Mouse (Mus musculus): ENCODE data around the gene Stk40.
"Not testable (repeated sequence)": the region's sequence is repeated elsewhere in the genome, so short reads cannot be mapped to it uniquely, and the experiment has no call there.

The Stk40 gene

DNA sequence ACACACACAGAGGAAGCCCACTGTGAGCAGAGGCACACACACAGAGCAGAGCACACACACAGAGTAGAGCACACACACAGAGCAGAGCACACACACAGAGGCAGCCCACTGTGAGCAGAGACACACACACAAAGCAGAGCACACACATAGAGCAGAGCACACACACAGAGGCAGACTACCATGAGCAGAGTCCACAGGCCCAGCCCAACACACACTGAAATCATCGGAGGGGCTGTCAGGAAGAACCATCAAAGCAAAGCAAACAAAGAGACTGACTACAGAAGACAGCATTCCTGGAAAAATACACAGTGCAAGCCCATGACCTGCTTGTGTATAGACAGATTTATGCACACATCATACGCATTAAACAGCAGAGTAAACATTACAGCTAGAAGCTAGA, 52.1 kb downstream of the Stk40 start:
- no peak for DNase-seq (ENCODE audit: low spot score in 2 of 2)

DNA sequence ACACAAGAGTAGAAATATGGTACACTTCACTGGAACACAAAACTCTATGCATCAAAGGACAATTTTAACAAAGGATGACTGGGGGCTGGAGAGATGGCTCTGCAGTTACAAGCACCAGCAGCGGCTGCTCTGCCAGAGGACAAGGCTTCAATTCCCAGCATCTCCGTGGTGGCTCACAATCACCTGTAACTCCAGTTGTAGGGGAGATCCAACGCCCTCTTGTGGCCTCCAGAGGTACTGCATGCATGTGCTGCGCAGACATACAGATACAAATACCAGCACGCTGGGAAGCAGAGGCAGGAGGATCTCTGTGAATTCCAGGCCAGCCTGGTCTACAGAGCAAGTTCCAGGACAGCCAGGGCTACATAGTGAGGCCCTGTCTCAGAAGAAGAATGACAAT, 52.9 kb downstream of the Stk40 start:
- DNase-seq (ENCODE audit: low spot score in 2 of 2): no peak

DNA sequence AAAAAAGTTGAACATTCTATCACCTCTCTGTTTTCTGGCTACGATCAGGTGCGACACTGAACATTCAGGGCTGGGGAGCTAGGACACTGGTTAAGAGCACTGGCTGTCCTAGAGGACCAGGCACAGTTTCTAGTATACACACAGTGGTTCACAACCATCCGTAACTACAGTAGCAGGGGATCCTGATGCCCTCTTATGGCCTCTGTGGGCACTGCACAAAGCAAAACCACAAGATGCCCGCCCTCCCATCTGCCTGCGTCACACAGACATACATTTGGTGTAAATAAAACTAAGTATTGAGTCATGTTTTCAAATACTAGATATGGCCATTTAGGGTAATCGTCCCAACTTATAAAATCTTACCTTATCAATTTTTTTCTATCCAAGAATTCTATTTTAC, 53.8 kb downstream of the Stk40 start:
- DNase-seq (ENCODE audit: low spot score in 2 of 2): no peak

DNA sequence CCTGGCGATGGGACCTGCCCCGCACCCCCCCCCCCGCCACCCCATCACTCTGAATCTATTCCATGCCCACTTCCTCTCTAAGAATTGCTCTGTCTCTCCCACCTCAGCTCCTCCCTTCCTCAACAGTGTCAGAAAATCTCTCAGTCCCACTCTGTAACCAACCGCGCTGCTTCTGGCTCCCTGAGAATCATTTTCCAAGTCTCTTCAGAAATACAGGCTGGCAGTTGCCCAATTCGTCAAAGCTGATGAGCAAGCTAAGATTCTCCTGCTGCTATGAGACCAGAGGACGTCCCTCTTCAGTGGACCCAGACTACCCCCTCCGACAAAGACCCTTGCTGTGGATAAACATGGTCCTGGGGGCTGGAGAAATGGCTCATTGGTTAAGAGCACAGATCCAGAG, 55.7 kb downstream of the Stk40 start:
- no peak for DNase-seq (ENCODE audit: low spot score in 2 of 2)

DNA sequence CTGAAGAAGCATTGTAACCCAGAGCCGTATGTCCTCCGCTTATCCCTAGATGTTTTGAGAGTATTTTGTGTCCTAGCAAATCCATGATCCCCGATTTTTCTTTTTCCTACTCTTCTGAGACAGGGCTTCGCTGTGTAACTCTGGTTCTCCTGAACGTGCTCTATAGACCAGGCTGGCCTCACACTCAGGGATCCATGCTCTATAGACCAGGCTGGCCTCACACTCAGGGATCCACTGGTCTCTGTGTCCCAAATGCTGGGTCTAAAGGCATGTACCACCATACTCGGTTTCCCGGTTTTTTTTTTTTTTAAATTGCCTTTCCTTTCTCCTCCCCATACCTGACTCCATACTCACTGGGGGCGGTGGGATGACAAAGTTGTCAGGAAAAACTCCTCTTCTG, 57.2 kb downstream of the Stk40 start:
- no peak for DNase-seq (ENCODE audit: low spot score in 2 of 2)

DNA sequence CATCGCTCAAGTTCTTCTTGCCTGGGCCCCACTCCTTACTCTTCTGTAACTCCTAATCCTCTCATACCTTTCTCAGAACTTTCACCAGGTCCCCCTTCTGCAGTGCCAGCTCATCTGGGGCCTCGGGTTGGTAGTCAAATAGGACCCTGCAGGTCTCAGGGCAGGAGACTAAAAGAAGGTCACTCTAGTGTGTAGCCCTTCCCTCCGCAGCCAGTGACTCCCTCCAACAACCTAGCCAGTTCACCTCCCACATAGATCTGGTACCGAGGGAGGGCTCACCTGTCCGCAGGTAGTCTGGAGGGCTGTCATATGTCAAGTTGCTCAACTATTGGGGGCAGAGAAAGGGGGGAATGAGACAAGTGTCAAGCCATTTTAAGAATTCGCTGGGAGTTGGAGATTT, 57.7 kb downstream of the Stk40 start:
- DNase-seq (ENCODE audit: low spot score in 2 of 2): no peak

DNA sequence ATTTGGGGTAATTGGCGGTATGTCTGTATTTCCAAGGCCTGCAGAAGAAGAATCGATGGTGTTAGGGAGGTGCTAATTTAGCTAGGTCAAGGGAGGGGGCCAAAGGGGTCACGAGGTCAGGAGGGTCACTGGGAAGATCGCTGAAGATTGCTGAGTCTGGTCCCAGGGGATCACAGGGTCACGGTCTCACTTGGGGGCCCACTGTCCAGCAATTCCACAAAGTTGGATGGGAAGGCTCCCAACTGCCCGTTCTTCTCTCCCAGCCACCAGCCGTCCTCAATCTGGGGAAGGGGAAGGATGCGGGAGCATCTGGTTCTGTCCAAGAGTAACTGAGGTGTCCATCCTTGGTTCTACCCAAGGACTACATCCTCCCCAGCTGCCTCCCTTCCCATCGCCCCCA, 58.2 kb downstream of the Stk40 start:
- DNase-seq (ENCODE audit: low spot score in 2 of 2): no peak

DNA sequence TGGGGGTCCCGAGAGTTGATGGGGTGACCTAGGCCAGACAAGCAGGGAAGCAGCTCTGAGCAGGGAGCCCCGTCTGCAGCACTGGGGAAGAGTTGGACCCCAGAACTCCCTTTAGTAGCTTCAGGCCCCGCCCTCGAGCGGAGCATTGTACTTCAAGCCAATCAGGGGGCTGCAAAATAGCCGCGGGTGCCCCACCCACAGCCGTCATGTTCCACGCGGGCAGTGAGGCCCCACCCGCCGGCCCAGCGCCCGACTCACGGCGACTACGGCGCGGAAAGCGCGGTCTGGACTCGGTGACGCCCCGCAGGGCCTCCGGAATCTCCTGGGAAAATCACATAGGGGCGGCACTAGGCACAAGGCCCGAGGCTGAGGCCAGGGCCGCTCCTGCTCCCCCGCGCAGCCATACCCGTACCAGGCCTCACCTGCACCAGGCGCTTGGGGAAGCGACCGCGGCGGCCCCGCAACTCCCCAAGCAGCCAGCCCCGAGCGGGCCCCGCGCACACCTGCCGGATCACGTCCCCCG, 58.8 kb downstream of the Stk40 start:
- DNase-seq (ENCODE audit: low spot score in 2 of 2): peak; percentile 80

DNA sequence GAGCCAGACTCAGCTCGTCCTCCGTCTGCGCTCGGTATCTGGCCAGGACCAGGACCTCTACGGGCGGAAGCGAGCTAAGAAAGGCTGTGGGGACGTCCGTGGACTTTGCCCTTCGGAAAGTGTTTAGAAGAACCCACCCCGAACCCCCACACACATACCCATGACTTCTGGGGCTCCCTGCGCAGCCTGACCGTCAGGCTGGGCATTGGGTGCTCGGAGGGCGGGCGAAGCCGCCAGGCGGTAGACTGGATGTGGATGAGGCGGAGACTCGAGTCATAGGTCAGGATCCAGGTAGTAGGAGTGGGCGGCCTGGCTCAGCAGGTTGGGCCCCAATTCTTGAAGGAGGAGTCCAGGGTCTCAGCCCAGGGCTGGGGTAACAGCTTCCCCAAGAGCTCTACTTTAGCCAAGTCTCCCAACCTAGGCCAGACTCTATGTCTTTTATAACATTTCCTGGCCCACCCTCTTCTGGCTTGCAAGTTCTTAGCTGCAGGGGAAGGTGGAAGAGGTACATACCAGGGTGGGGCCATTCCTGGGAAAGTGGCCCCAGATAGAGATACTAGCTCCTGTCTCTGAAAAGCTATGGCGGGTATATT, 59.4 kb downstream of the Stk40 start, which contains the start of gene Sh3d21:
Sh3d21 (minus strand) TSS at position 425 of the 593 bp plus-strand sequence.
- DNase-seq (ENCODE audit: low spot score in 2 of 2): no peak

DNA sequence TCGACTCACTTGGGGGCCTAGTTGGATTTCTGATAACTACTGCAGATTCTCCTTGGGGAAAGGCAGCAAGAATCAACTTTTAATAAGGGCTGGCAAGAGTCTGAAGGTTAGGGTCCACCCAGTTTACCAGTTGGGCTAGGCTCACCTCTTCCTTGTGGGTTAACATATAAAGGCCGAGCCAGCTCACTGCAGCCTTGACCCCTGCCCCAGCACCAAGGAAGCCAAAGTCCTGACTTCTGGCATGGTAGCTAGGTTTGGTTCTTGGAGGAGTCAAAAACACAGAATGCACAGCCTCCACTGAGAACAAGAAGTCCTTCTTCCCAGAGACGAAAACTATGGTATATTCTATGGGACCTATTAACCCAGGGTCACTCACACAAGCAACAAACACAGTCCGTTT, 59.9 kb downstream of the Stk40 start:
- no peak for DNase-seq (ENCODE audit: low spot score in 2 of 2)

DNA sequence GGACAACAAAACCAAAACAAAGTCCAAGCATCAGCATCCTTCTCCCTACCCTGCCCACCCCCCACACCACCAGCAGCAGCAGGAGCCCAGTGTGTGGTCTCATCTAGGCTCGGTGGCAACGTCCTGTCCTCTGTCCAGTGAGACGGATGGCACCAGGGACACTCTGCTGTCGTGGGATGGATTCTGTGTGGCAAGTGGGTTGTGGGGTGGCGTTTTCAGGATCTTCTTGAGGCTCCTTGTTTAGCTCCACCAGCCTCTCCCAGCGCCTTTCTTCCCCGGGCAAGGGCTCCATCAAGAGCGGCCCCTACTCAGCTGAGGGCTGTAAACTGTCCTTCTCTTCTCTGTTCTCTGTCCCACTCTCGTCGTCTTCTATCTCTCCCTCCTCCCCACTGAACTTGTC, 61.3 kb downstream of the Stk40 start:
- DNase-seq (ENCODE audit: low spot score in 2 of 2): not testable (repeated sequence)

DNA sequence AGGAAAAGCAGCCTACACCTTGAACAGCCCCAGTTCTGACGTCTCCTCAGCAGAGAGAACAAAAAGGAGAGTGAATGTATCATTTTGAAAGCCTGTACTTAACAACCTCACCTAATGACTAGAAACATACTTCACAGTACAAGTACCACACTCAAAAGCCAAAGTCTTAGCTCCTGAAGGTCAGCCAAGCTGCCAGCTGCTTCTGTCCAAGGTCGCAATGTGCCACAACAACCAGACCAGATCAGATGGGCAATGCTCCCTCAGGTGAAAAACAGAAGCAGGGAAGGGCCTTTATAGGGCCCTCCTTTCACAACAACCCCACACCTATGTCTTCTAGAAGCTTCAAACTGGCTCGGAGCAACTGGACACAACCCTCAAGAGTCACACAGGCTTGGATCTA, 62.3 kb downstream of the Stk40 start:
- DNase-seq (ENCODE audit: low spot score in 2 of 2): no peak

DNA sequence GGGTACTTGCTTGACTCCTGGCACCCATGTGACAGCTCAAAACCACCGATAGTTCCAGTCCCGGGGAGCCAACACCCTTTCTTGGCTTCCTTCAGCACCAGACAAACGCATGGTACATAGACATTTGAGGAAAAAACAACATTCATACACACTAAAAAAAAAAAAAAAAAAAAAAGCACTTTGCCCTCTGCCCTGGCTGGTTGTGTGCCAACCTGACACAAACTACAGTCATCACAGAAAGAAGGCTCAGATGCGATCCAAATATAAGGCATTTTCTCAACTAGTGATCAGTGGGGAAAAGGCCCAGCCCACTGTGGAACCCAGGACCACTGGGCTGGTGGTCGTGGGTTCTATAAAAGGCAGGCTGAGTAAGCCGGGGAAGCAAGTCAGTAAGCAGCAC, 65.1 kb downstream of the Stk40 start:
- no peak for DNase-seq (ENCODE audit: low spot score in 2 of 2)

DNA sequence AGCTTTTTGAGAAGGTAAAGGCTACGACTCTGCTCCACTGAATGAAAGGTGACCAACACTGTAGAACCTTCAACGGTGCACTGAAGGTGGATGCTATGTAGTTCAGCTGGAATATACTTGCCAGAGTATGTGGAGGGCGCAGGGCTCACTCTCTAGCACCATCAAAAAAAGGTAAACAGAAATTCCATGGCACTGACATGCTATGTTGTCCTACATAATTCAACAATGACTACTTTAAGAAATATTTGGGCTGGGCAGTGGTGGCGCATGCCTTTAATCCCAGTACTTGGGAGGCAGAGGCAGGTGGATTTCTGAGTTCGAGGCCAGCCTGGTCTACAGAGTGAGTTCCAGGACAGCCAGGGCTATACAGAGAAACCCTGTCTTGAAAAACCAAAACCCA, 67.0 kb downstream of the Stk40 start:
- DNase-seq (ENCODE audit: low spot score in 2 of 2): not testable (repeated sequence)

DNA sequence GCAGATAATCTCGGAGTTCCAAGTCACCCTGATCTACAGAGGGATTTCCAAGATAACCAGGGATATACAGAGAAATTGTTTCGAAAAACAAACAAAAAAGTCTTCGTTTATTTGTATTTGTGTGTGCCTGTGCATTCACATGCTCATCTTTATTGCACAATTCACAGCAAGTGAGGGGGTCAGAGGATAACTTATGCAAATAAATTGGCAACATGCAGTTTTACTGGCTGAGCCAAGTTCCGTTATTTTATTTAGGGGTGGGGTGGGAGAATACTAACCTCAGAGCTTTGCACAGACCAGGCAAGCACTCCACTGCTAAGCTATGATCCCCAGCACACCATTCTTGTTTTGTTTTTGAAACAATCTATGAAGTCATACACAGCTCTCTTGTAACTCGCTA, 70.0 kb downstream of the Stk40 start:
- DNase-seq (ENCODE audit: low spot score in 2 of 2): no peak

DNA sequence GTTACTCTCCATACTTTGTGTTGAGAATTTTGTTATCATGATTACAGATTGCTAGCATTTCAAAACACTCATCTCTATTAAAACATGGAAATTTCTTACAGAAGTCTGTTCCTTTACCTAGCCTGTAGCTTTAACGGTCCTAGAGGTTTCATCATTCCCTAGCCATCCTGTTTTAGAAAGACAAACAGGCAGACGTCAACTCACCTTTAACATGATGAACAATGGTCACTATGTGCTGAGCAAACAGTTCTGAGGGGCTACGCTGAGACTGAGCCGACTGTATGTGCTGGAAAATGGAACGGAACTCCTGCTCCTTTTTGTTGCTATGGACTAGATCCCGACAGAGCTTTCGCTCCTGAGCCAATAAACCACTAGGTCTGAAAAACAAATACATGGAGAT, 72.2 kb downstream of the Stk40 start:
- not testable (repeated sequence) for DNase-seq (ENCODE audit: low spot score in 2 of 2)

DNA sequence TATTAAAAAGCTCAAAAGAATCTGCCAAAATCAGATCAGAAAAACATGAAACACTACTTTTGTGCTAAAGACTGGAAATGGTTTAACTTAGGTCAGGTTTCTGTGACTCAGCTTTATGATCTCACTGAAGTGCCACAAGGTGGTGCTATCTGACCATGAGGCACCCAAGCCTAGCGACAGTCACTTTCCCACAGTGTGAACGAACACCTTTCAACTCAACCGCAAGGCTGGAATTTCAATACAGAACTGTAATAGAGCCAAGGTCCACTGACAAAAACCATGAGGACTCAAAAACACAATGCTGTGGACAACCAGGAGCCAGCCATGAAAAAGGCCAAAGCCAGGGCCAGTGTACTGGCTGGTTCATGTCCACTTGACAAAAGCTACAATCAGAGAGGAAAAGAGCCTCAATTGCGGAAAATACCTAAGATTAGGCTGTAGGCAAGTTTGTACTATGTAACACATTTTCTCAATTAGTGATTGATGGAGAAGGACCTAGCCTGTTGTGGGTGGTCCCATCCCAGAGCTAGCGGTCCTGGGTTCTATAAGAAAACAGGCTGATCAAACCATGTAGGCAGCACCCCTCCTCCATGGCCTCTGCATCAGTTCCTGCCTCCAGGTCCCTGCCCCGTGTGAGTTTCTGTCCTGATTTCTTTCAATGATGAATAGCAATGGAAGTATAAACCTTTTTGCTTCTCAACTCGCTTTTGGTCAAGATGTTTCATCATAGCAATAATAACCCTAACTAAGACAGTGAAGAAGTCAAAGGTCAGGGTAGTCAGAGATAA, 77.6 kb downstream of the Stk40 start:
- peak; percentile 34 to 37 for DNase-seq (ENCODE audit: low spot score in 2 of 2)

DNA sequence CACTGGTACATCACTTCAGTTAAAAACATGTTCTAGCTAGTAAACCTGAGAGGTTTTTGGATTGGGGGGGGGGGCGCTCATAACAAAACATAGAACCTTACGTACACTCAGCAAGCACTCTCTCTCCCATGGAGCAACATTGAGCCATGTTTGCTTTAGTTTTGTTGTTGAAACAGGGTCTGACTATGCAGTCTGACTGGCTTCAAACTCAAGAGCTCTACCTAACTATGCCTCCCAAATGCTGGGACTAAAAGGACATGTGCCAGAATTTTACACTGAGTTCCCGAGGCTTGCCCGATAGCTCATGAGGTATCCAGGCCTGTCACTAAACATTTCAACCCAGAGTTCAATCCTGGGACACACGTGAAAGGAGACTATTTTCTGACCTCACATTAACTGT, 79.3 kb downstream of the Stk40 start:
- no peak for DNase-seq (ENCODE audit: low spot score in 2 of 2)

DNA sequence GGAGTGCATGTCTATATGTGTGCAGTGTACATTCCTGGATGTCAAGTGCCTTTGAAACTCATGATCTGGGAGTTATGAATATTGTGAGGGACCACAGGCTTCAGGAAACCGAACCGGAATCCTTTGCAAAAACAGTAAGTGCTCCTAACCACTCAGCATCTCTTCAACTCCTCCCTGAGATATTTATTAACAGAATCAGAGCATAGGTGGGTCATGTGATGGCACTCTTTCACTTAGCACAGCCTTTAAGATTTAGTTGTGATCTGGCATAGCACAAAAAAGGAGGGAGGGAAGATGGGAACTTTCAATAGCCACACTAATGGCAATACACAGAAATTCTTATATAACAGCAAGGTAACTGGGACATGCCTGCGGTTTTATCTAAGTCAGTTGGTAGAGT, 83.3 kb downstream of the Stk40 start:
- DNase-seq (ENCODE audit: low spot score in 2 of 2): no peak

Measured in spleen, postnatal 36 days (tissue).